Mouse (Mus musculus) liver, postnatal 0 days (tissue): ENCODE measurements at regions not wholly inside any gene's neighbourhood (a gene's known extent, or its start where the extent isn't known, plus 50 kb on each side); places are given as distances from the start of the nearest gene placed in this dataset.

Experiments
- CTCF ChIP-seq: sonication (generic); IDR thresholded peaks from 2 replicates; pipeline ENCODE4 v1.5.1; 2016; ENCODE audit warnings: antibody characterized with exemption, low read depth
- EP300 ChIP-seq: IDR thresholded peaks from 2 replicates; pipeline ENCODE4 v1.6.1; 2016; ENCODE audit warnings: antibody characterized with exemption, low read depth, mild to moderate bottlenecking

DNA sequence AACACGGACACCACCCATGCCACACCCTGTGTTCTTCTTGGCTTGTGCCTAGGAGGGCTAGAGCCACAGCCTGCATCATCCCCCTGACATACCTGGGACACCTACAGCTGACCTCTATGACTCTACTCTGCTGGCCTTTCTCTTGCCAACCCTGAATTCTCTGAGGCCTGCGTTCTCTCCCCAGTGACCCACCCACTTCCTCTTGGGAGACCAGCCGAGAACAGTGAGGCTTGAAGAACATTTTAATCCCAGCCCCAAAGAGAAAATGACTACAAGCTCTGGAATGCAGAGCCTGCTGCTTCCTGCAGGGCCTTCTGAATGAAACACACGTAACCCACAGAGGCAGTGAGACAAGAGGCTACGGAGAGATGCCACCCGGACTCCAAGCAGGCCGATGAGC lies 102.0 kb downstream of the Zfp36l2 start:
- TF ChIP-seq EP300 (no peak), CTCF (no peak)
